Mouse (Mus musculus) adrenal gland (tissue): ENCODE results near the gene Scd2.
"Not testable (repeated sequence)": the region's sequence is repeated elsewhere in the genome, so short reads cannot be mapped to it uniquely, and the experiment has no call there.

Experiments
- intact Hi-C: fragments of 180-260 bp; cut with DNase I; formaldehyde crosslinking; loops from one replicate; pipeline ENCODE4 v1.15.1; 2025

Gene Scd2

GRCm38 (mm10) chr19:44310155-44310575, 16.7 kb downstream of the Scd2 start:
- intact Hi-C loops: not testable (repeated sequence)

- intact Hi-C loops: no loop called here
Observed at GRCm38 (mm10) chr19:44310814-44311213, 17.3 kb downstream of the Scd2 start.

- intact Hi-C loops: no loop called here
Observed at GRCm38 (mm10) chr19:44311306-44312006, 18.0 kb downstream of the Scd2 start.

- intact Hi-C loops: no loop called here
Observed at GRCm38 (mm10) chr19:44312007-44312360, 18.5 kb downstream of the Scd2 start.

- intact Hi-C loops: no loop called here
Observed at GRCm38 (mm10) chr19:44313066-44313465, 19.6 kb downstream of the Scd2 start.

- intact Hi-C loops: no loop called here
Observed at GRCm38 (mm10) chr19:44314327-44314759, 20.9 kb downstream of the Scd2 start.

- intact Hi-C loops: no loop called here
Observed at GRCm38 (mm10) chr19:44314871-44315414, 21.5 kb downstream of the Scd2 start.

- intact Hi-C loops: no loop called here
Observed at GRCm38 (mm10) chr19:44316752-44317315, 23.4 kb downstream of the Scd2 start.

GRCm38 (mm10) chr19:44317391-44317790, 23.9 kb downstream of the Scd2 start:
- intact Hi-C loops: no loop called here

GRCm38 (mm10) chr19:44318545-44318944, 25.1 kb downstream of the Scd2 start:
- intact Hi-C loops: no loop called here

GRCm38 (mm10) chr19:44320316-44320715, 26.8 kb downstream of the Scd2 start:
- intact Hi-C loops: no loop called here

GRCm38 (mm10) chr19:44321201-44321600, 27.7 kb downstream of the Scd2 start:
- intact Hi-C loops: no loop called here

- intact Hi-C loops: no loop called here
Observed at GRCm38 (mm10) chr19:44321631-44322030, 28.2 kb downstream of the Scd2 start.

GRCm38 (mm10) chr19:44329566-44329965, 36.1 kb downstream of the Scd2 start:
- intact Hi-C loops: no loop called here

- intact Hi-C loops: not testable (repeated sequence)
Observed at GRCm38 (mm10) chr19:44331128-44331527, 37.7 kb downstream of the Scd2 start.

- intact Hi-C loops: no loop called here
Observed at GRCm38 (mm10) chr19:44331911-44332310, 38.4 kb downstream of the Scd2 start.

- intact Hi-C loops: no loop called here
Observed at GRCm38 (mm10) chr19:44332326-44332725, 38.9 kb downstream of the Scd2 start.

GRCm38 (mm10) chr19:44332833-44333623, 39.6 kb downstream of the Scd2 start, which contains the start of gene Scd4:
Gene Scd4 (plus strand): TSS chr19:44333092.
- intact Hi-C loops: no loop called here

- intact Hi-C loops: no loop called here
Observed at GRCm38 (mm10) chr19:44333991-44334390, 40.5 kb downstream of the Scd2 start.

- intact Hi-C loops: no loop called here
Observed at GRCm38 (mm10) chr19:44335876-44336662, 42.6 kb downstream of the Scd2 start.

- intact Hi-C loops: no loop called here
Observed at GRCm38 (mm10) chr19:44349689-44350088, 56.2 kb downstream of the Scd2 start.
